Mouse (Mus musculus): ENCODE measurements around the gene Cpne7. TPM values are rescaled to one million over a fixed set of nuclear protein-coding genes. Genes with fewer than 3 reads are reported as not detected.

The Cpne7 gene
- polyA plus RNA-seq, 1 experiment = 1.5 TPM

- Histone ChIP-seq H3K4me1 (ENCODE audit: control insufficient read depth, insufficient read depth, low read length) (no peaks in the 10 kb centered on the region), H3K4me3 (replicated peaks; ENCODE audit: control insufficient read depth, low read depth, low read length) (no peak overlapping the region), H3K27ac (ENCODE audit: control insufficient read depth, insufficient read depth, low read depth, low read length, poor library complexity) (no peak overlapping the region)
- TF ChIP-seq CTCF (IDR thresholded peaks at IDR 0.05; ENCODE audit: control insufficient read depth, insufficient read depth, low read length) (0 out of 2 replicates have a peak, but pooled peaks have one; percentile 2), POLR2A (IDR thresholded peaks at IDR 0.05; ENCODE audit: borderline replicate concordance, control insufficient read depth, low read depth, low read length) (no peak)
- 58% methylated on average over 2 of the region's 2 CpGs for WGBS
These were observed 10.6 kb upstream of the Cpne7 start for GRCm38 (mm10) chr8:123106531-123106930.

- TF ChIP-seq POLR2A (IDR thresholded peaks at IDR 0.05; ENCODE audit: borderline replicate concordance, control insufficient read depth, low read depth, low read length) = no peak
- TF ChIP-seq CTCF (IDR thresholded peaks at IDR 0.05; ENCODE audit: control insufficient read depth, insufficient read depth, low read length) = no peak
- H3K4me1 ChIP-seq (ENCODE audit: control insufficient read depth, insufficient read depth, low read length) = no peaks in the 10 kb centered on the region
- H3K4me3 ChIP-seq (replicated peaks; ENCODE audit: control insufficient read depth, low read depth, low read length) = no peak overlapping the region
- WGBS = 48% methylated on average over 1 of the region's 1 CpGs
- no peak overlapping the region for H3K27ac ChIP-seq (ENCODE audit: control insufficient read depth, insufficient read depth, low read depth, low read length, poor library complexity)
These were observed 9.2 kb upstream of the Cpne7 start for GRCm38 (mm10) chr8:123108010-123108409.

GRCm38 (mm10) chr8:123108953-123109352, 8.2 kb upstream of the Cpne7 start:
- Histone ChIP-seq H3K4me3 (replicated peaks; ENCODE audit: control insufficient read depth, low read depth, low read length) (no peak overlapping the region), H3K27ac (ENCODE audit: control insufficient read depth, insufficient read depth, low read depth, low read length, poor library complexity) (no peak overlapping the region), H3K4me1 (ENCODE audit: control insufficient read depth, insufficient read depth, low read length) (no peaks in the 10 kb centered on the region)
- no peak for TF ChIP-seq CTCF (IDR thresholded peaks at IDR 0.05; ENCODE audit: control insufficient read depth, insufficient read depth, low read length)
- no peak for TF ChIP-seq POLR2A (IDR thresholded peaks at IDR 0.05; ENCODE audit: borderline replicate concordance, control insufficient read depth, low read depth, low read length)
- WGBS = 73% methylated on average over 5 of the region's 5 CpGs

GRCm38 (mm10) chr8:123110649-123111048, 6.5 kb upstream of the Cpne7 start:
- Histone ChIP-seq H3K4me1 (ENCODE audit: control insufficient read depth, insufficient read depth, low read length) (no peaks in the 10 kb centered on the region), H3K4me3 (replicated peaks; ENCODE audit: control insufficient read depth, low read depth, low read length) (no peak overlapping the region), H3K27ac (ENCODE audit: control insufficient read depth, insufficient read depth, low read depth, low read length, poor library complexity) (no peak overlapping the region)
- no peak for TF ChIP-seq POLR2A (IDR thresholded peaks at IDR 0.05; ENCODE audit: borderline replicate concordance, control insufficient read depth, low read depth, low read length)
- peak; percentile 73 for TF ChIP-seq CTCF (IDR thresholded peaks at IDR 0.05; ENCODE audit: control insufficient read depth, insufficient read depth, low read length)
- WGBS = under 1% methylated on average over 4 of the region's 4 CpGs

- Histone ChIP-seq H3K27ac (ENCODE audit: control insufficient read depth, insufficient read depth, low read depth, low read length, poor library complexity) (no peak overlapping the region), H3K4me1 (ENCODE audit: control insufficient read depth, insufficient read depth, low read length) (no peaks in the 10 kb centered on the region), H3K4me3 (replicated peaks; ENCODE audit: control insufficient read depth, low read depth, low read length) (no peak overlapping the region)
- no peak for TF ChIP-seq CTCF (IDR thresholded peaks at IDR 0.05; ENCODE audit: control insufficient read depth, insufficient read depth, low read length)
- no peak for TF ChIP-seq POLR2A (IDR thresholded peaks at IDR 0.05; ENCODE audit: borderline replicate concordance, control insufficient read depth, low read depth, low read length)
- 23% methylated on average over 9 of the region's 9 CpGs for WGBS
These were observed 4.3 kb upstream of the Cpne7 start for GRCm38 (mm10) chr8:123112892-123113291.

- Histone ChIP-seq H3K4me1 (ENCODE audit: control insufficient read depth, insufficient read depth, low read length) (no peaks in the 10 kb centered on the region), H3K4me3 (replicated peaks; ENCODE audit: control insufficient read depth, low read depth, low read length) (no peak overlapping the region), H3K27ac (ENCODE audit: control insufficient read depth, insufficient read depth, low read depth, low read length, poor library complexity) (no peak overlapping the region)
- TF ChIP-seq CTCF (IDR thresholded peaks at IDR 0.05; ENCODE audit: control insufficient read depth, insufficient read depth, low read length) (no peak), POLR2A (IDR thresholded peaks at IDR 0.05; ENCODE audit: borderline replicate concordance, control insufficient read depth, low read depth, low read length) (no peak)
- 23% methylated on average over 2 of the region's 2 CpGs for WGBS
These were observed 3.2 kb upstream of the Cpne7 start for GRCm38 (mm10) chr8:123113908-123114469.

GRCm38 (mm10) chr8:123114644-123115043, 2.5 kb upstream of the Cpne7 start:
- Histone ChIP-seq H3K4me3 (replicated peaks; ENCODE audit: control insufficient read depth, low read depth, low read length) (no peak overlapping the region), H3K27ac (ENCODE audit: control insufficient read depth, insufficient read depth, low read depth, low read length, poor library complexity) (no peak overlapping the region), H3K4me1 (ENCODE audit: control insufficient read depth, insufficient read depth, low read length) (no peaks in the 10 kb centered on the region)
- TF ChIP-seq CTCF (IDR thresholded peaks at IDR 0.05; ENCODE audit: control insufficient read depth, insufficient read depth, low read length) (no peak), POLR2A (IDR thresholded peaks at IDR 0.05; ENCODE audit: borderline replicate concordance, control insufficient read depth, low read depth, low read length) (no peak)
- 2% methylated on average over 3 of the region's 3 CpGs for WGBS

GRCm38 (mm10) chr8:123117744-123118143, 570 bp downstream of the Cpne7 start:
- H3K27ac ChIP-seq (ENCODE audit: control insufficient read depth, insufficient read depth, low read depth, low read length, poor library complexity) = no peak overlapping the region
- no peak for TF ChIP-seq POLR2A (IDR thresholded peaks at IDR 0.05; ENCODE audit: borderline replicate concordance, control insufficient read depth, low read depth, low read length)
- no peak overlapping the region for H3K4me3 ChIP-seq (replicated peaks; ENCODE audit: control insufficient read depth, low read depth, low read length)
- WGBS = 5% methylated on average over 17 of the region's 17 CpGs
- H3K4me1 ChIP-seq (ENCODE audit: control insufficient read depth, insufficient read depth, low read length) = no peaks in the 10 kb centered on the region

GRCm38 (mm10) chr8:123122059-123122458, 4.9 kb downstream of the Cpne7 start:
- Histone ChIP-seq H3K4me1 (ENCODE audit: control insufficient read depth, insufficient read depth, low read length) (no peaks in the 10 kb centered on the region), H3K27ac (ENCODE audit: control insufficient read depth, insufficient read depth, low read depth, low read length, poor library complexity) (no peak overlapping the region), H3K4me3 (replicated peaks; ENCODE audit: control insufficient read depth, low read depth, low read length) (no peak overlapping the region)
- TF ChIP-seq CTCF (IDR thresholded peaks at IDR 0.05; ENCODE audit: control insufficient read depth, insufficient read depth, low read length) = no peak
- no peak for TF ChIP-seq POLR2A (IDR thresholded peaks at IDR 0.05; ENCODE audit: borderline replicate concordance, control insufficient read depth, low read depth, low read length)
- WGBS = 72% methylated on average over 9 of the region's 9 CpGs
